Mouse (Mus musculus): ENCODE results near the gene Olfr1344. TPM values are rescaled to one million over a fixed set of nuclear protein-coding genes. Genes with fewer than 3 reads are reported as not detected.

The Olfr1344 gene
- total RNA-seq, 2 experiments from 2014 or later: not detected

Other genes with a start within 250 kb of the Olfr1344 start
- not detected for gene Galp, start 241.6 kb upstream of the Olfr1344 start, total RNA-seq (2021)
- not detected for gene Zscan5b, start 216.4 kb upstream of the Olfr1344 start, total RNA-seq (2021)
- not detected for gene Epp13, start 186.0 kb upstream of the Olfr1344 start, total RNA-seq (2021)
- 1 to 10 TPM; 3.4 to 4.0 TPM for gene Zfp667, start 152.1 kb upstream of the Olfr1344 start, total RNA-seq (2021)
- 1 to 10 TPM; 1.1 to 1.8 TPM for gene Zfp583, start 107.4 kb upstream of the Olfr1344 start, total RNA-seq (2021)
- under 1 TPM; 0.16 to 0.33 TPM for gene Gm3854, start 94.9 kb upstream of the Olfr1344 start, total RNA-seq (2021)
- 1 to 10 TPM; 2.4 to 3.0 TPM for gene Zfp78, start 75.4 kb upstream of the Olfr1344 start, total RNA-seq (2021)
- 1 to 10 TPM; 2.9 to 3.1 TPM for gene Zfp28, start 55.4 kb upstream of the Olfr1344 start, total RNA-seq (2021)
- gene Smim17, start 40.0 kb upstream of the Olfr1344 start, total RNA-seq (2021): not detected
- not detected for gene Gm20715, start 28.4 kb upstream of the Olfr1344 start, total RNA-seq (2021)
- gene Olfr1336, start 17.5 kb downstream of the Olfr1344 start, total RNA-seq (2021): not detected
- not detected for gene Olfr1346, start 28.4 kb downstream of the Olfr1344 start, total RNA-seq (2021)
- not detected for gene Olfr5, start 48.3 kb downstream of the Olfr1344 start, total RNA-seq (2021)
- not detected for gene Olfr1347, start 61.1 kb downstream of the Olfr1344 start, total RNA-seq (2021)
- not detected for gene Olfr1348, start 70.1 kb downstream of the Olfr1344 start, total RNA-seq (2021)
- gene Olfr1349, start 84.3 kb downstream of the Olfr1344 start, total RNA-seq (2021): not detected
- not detected for gene Olfr1350, start 126.2 kb downstream of the Olfr1344 start, total RNA-seq (2021)